ENCODE assay signal across 8 mouse cellular contexts in genomic region chr4:135494521-135495396, GRCm38 (mm10). TPM values are rescaled to one million over a fixed set of nuclear protein-coding genes. Genes with fewer than 3 reads are reported as not detected.
A peak's percentile ranks its signal among the peaks of the same experiment; 100 is the strongest.
DNase-seq lines count a peak whose midpoint lies in the region; ATAC-seq and TF ChIP-seq lines count a peak whose summit lies in the region.

Gene Stpg1 (plus strand): TSS chr4:135494790.
Gene Nipal3 (minus strand): TSS chr4:135495038.

- DNase-seq in 416B (ENCODE audit: low read depth) = peak; percentile 95
- DNase-seq in heart, adult 8-10 months (ENCODE audit: low spot score) = peak; percentile 91
- peak; percentile 96 for DNase-seq in kidney, adult 9 months
- DNase-seq in limb, embryonic 14.5 days (ENCODE audit: low spot score) = peak; percentile 95
- peak; percentile 98 for DNase-seq in midbrain, postnatal 0 days (ENCODE audit: low spot score)
- DNase-seq in spleen, postnatal 36 days (ENCODE audit: low spot score in 2 of 2) = peak; percentile 93

- peak within 1 kb of the TSS; percentile 38 for H3K27ac ChIP-seq in bone marrow, adult 2 months (ENCODE audit: control insufficient read depth, insufficient read depth, low read depth, low read length, poor library complexity)
- peak within 1 kb of the TSS; percentile 68 for H3K27ac ChIP-seq in embryonic facial prominence, embryonic 15.5 days (replicated peaks)
- H3K27ac ChIP-seq in limb, embryonic 14.5 days (replicated peaks; ENCODE audit: low read depth, low read length) = no peak within 1 kb of the TSS
- peak within 1 kb of the TSS; percentile 77 for H3K27ac ChIP-seq in midbrain, postnatal 0 days (ENCODE audit: low read depth, low read length)

- peak within 1 kb of the TSS; percentile 92 for H3K4me3 ChIP-seq in bone marrow, adult 2 months (replicated peaks; ENCODE audit: control insufficient read depth, low read depth, low read length)
- H3K4me3 ChIP-seq in embryonic facial prominence, embryonic 15.5 days (replicated peaks) = peak within 1 kb of the TSS; percentile 76
- peak within 1 kb of the TSS; percentile 60 for H3K4me3 ChIP-seq in limb, embryonic 14.5 days (replicated peaks; ENCODE audit: low read length)
- peak within 1 kb of the TSS; percentile 64 for H3K4me3 ChIP-seq in midbrain, postnatal 0 days (ENCODE audit: low read depth, low read length)

- no peaks in the 10 kb centered on the region for H3K36me3 ChIP-seq in embryonic facial prominence, embryonic 15.5 days
- H3K36me3 ChIP-seq in limb, embryonic 14.5 days (ENCODE audit: control insufficient read depth, insufficient read depth, low read length) = peaks cover 3% of the 10 kb centered on the region; the same call in 1 of the 2 replicates
- peaks cover 16% of the 10 kb centered on the region for H3K36me3 ChIP-seq in midbrain, postnatal 0 days (ENCODE audit: insufficient read depth, low read length)

- TF ChIP-seq CTCF in bone marrow, adult 2 months (IDR thresholded peaks at IDR 0.05; ENCODE audit: control insufficient read depth, insufficient read depth, low read length) = peak; percentile 71
- peak; percentile 82 for TF ChIP-seq CTCF in midbrain, postnatal 0 days (IDR thresholded peaks at IDR 0.05)

- H3K4me2 ChIP-seq in embryonic facial prominence, embryonic 15.5 days (replicated peaks) = peak within 1 kb of the TSS; percentile 97
- H3K4me2 ChIP-seq in limb, embryonic 14.5 days (replicated peaks; ENCODE audit: low read depth, low read length, severe bottlenecking) = peak within 1 kb of the TSS; percentile 95
- peak within 1 kb of the TSS; percentile 87 for H3K4me2 ChIP-seq in midbrain, postnatal 0 days (ENCODE audit: low read depth, low read length, poor library complexity, severe bottlenecking)

- peak within 1 kb of the TSS; percentile 53 for H3K9ac ChIP-seq in embryonic facial prominence, embryonic 15.5 days
- H3K9ac ChIP-seq in limb, embryonic 14.5 days (ENCODE audit: low read depth, low read length, severe bottlenecking) = peak within 1 kb of the TSS; percentile 52
- H3K9ac ChIP-seq in midbrain, postnatal 0 days (replicated peaks; ENCODE audit: low read length, poor library complexity, severe bottlenecking) = peak within 1 kb of the TSS; percentile 55

- WGBS in bone marrow, adult 2 months = under 1% methylated on average over 53 of the region's 53 CpGs
- under 1% methylated on average over 53 of the region's 53 CpGs for WGBS in embryonic facial prominence, embryonic 15.5 days
- 1% methylated on average over 53 of the region's 53 CpGs for WGBS in limb, embryonic 14.5 days
- WGBS in midbrain, postnatal 0 days = under 1% methylated on average over 53 of the region's 53 CpGs

- H3K4me1 ChIP-seq in bone marrow, adult 2 months (ENCODE audit: control insufficient read depth, insufficient read depth, low read length) = no peaks in the 10 kb centered on the region; the same call in 1 of the 2 replicates
- peaks cover 12% of the 10 kb centered on the region; the same call in 1 of the 2 replicates for H3K4me1 ChIP-seq in embryonic facial prominence, embryonic 15.5 days
- peaks cover 4% of the 10 kb centered on the region; the same call in 1 of the 2 replicates for H3K4me1 ChIP-seq in limb, embryonic 14.5 days (ENCODE audit: control insufficient read depth, insufficient read depth, low read length)
- 0 out of 2 replicates have a peak, but pooled peaks cover 2% of the 10 kb centered on the region for H3K4me1 ChIP-seq in midbrain, postnatal 0 days (ENCODE audit: insufficient read depth, low read length)

- no peaks in the 10 kb centered on the region for H3K27me3 ChIP-seq in embryonic facial prominence, embryonic 15.5 days
- no peaks in the 10 kb centered on the region for H3K27me3 ChIP-seq in limb, embryonic 14.5 days (ENCODE audit: control insufficient read depth, insufficient read depth, low read length)
- no peaks in the 10 kb centered on the region for H3K27me3 ChIP-seq in midbrain, postnatal 0 days (ENCODE audit: insufficient read depth, low read length)

- no peaks in the 10 kb centered on the region for H3K9me3 ChIP-seq in embryonic facial prominence, embryonic 15.5 days (replicated peaks)
- no peaks in the 10 kb centered on the region for H3K9me3 ChIP-seq in limb, embryonic 14.5 days (ENCODE audit: control insufficient read depth, low read length)
- no peaks in the 10 kb centered on the region for H3K9me3 ChIP-seq in midbrain, postnatal 0 days (ENCODE audit: low read length)

- TF ChIP-seq POLR2A in bone marrow, adult 2 months (IDR thresholded peaks at IDR 0.05; ENCODE audit: borderline replicate concordance, control insufficient read depth, low read depth, low read length) = peak; percentile 35; the same call in 1 of the 2 replicates
- TF ChIP-seq POLR2A in limb, embryonic 14.5 days (IDR thresholded peaks at IDR 0.05; ENCODE audit: borderline replicate concordance, extremely low read depth, insufficient read depth, insufficient read length) = no peak

- peak; percentile 94 for ATAC-seq in embryonic facial prominence, embryonic 15.5 days (ENCODE audit: insufficient number of reproducible peaks, low FRiP score, low TSS enrichment, low read depth)
- peak; percentile 94 for ATAC-seq in limb, embryonic 14.5 days (ENCODE audit: low FRiP score, low read depth)
- ATAC-seq in midbrain, postnatal 0 days (ENCODE audit: low FRiP score) = peak; percentile 97

RNA-seq across cellular contexts. Expression of gene Stpg1, which starts in this region (rescaled TPM):
- polyA plus RNA-seq in bone marrow, adult 2 months (2011; ENCODE audit: insufficient read depth, insufficient read length, low replicate concordance, missing spikeins) = 1.4 TPM in 1 of 2 replicates, not detected in the other
- polyA plus RNA-seq in embryonic facial prominence, embryonic 15.5 days (2015; fragmentation: Nextera tagmentation; extraction: Ambion mirVana) = 0.87 and 1.9 TPM in 2 replicates
- total RNA-seq in heart, adult 8-10 months (2022) = under 1 TPM in 2 of 4 experiments, not detected in 2; 0.22 to 0.44 TPM
- 0.18 and 0.20 TPM in 2 replicates for polyA plus RNA-seq in limb, embryonic 14.5 days (2012; rRNA removed)
- 0.15 TPM in 1 of 2 replicates, not detected in the other for polyA plus RNA-seq in limb, embryonic 14.5 days (2014; fragmentation: Nextera tagmentation; extraction: Ambion mirVana)
- total RNA-seq in midbrain, postnatal 0 days (2014; rRNA removed) = 0.55 TPM in 1 of 2 replicates, not detected in the other
- polyA plus RNA-seq in midbrain, postnatal 0 days (2015; fragmentation: Nextera tagmentation; extraction: Ambion mirVana) = 0.28 and 0.40 TPM in 2 replicates

RNA-seq across cellular contexts. Expression of gene Nipal3, which starts in this region (rescaled TPM):
- 10.9 and 18.5 TPM in 2 replicates for polyA plus RNA-seq in bone marrow, adult 2 months (2011; ENCODE audit: insufficient read depth, insufficient read length, low replicate concordance, missing spikeins)
- polyA plus RNA-seq in embryonic facial prominence, embryonic 15.5 days (2015; fragmentation: Nextera tagmentation; extraction: Ambion mirVana) = 2.5 and 2.9 TPM in 2 replicates
- 10 to 100 TPM; 42.2 to 55.4 (median 44.1) TPM for total RNA-seq in heart, adult 8-10 months (2022)
- 4.7 and 6.3 TPM in 2 replicates for polyA plus RNA-seq in limb, embryonic 14.5 days (2012; rRNA removed)
- 1.4 and 2.6 TPM in 2 replicates for polyA plus RNA-seq in limb, embryonic 14.5 days (2014; fragmentation: Nextera tagmentation; extraction: Ambion mirVana)
- 89.3 and 132 TPM in 2 replicates for total RNA-seq in midbrain, postnatal 0 days (2014; rRNA removed)
- polyA plus RNA-seq in midbrain, postnatal 0 days (2015; fragmentation: Nextera tagmentation; extraction: Ambion mirVana) = 6.5 and 10.9 TPM in 2 replicates
